Mouse (Mus musculus) liver, embryonic 15.5 days (tissue): ENCODE measurements at regions not wholly inside any gene's neighbourhood (a gene's known extent, or its start where the extent isn't known, plus 50 kb on each side); places are given as distances from the start of the nearest gene placed in this dataset.

ENCODE experiments used
- ATAC-seq: fragments of 200-750 bp; cut with Nextera tagmentation; 2 replicates; pipeline ENCODE4 v1.8.0; 2017; ENCODE audit warnings: moderate number of reproducible peaks, mild to moderate bottlenecking, moderate library complexity; ENCODE audit not compliant: insufficient read depth
- H3K27ac ChIP-seq: fragments of 300-500 bp; sonication (generic); replicated peaks from 2 replicates; pipeline ENCODE4 v1.5.1; 2015; ENCODE audit warnings: mild to moderate bottlenecking, inconsistent platforms
- H3K27me3 ChIP-seq: fragments of 300-500 bp; sonication (generic); 2 replicates; pipeline ENCODE4 v1.6.1; 2015; ENCODE audit warnings: mild to moderate bottlenecking, inconsistent platforms
- H3K36me3 ChIP-seq: fragments of 300-500 bp; sonication (generic); replicated peaks from 2 replicates; pipeline ENCODE4 v1.6.1; 2015; ENCODE audit warnings: moderate library complexity, mild to moderate bottlenecking, inconsistent platforms
- H3K4me1 ChIP-seq: fragments of 300-500 bp; sonication (generic); replicated peaks from 2 replicates; pipeline ENCODE4 v1.6.1; 2015; ENCODE audit warnings: inconsistent platforms
- H3K4me2 ChIP-seq: fragments of 300-500 bp; sonication (generic); 2 replicates; pipeline ENCODE4 v1.6.1; 2015; ENCODE audit warnings: moderate library complexity, mild to moderate bottlenecking, inconsistent platforms
- H3K4me3 ChIP-seq: fragments of 300-500 bp; sonication (generic); replicated peaks from 2 replicates; pipeline ENCODE4 v1.5.1; 2015; ENCODE audit warnings: mild to moderate bottlenecking, inconsistent platforms
- H3K9ac ChIP-seq: fragments of 300-500 bp; sonication (generic); 2 replicates; pipeline ENCODE4 v1.6.1; 2015; ENCODE audit warnings: moderate library complexity, mild to moderate bottlenecking, inconsistent platforms
- H3K9me3 ChIP-seq: fragments of 300-500 bp; sonication (generic); replicated peaks from 2 replicates; pipeline ENCODE4 v1.6.1; 2016; ENCODE audit warnings: inconsistent platforms
- WGBS: fragments of 180-500 bp; shearing (Covaris S2); methylation state at CpG from one replicate; pipeline ENCODE4 v1.1.7; 2015; ENCODE audit warnings: mixed read lengths; ENCODE audit not compliant: insufficient replicate concordance; 5-methylcytosine and 5-hydroxymethylcytosine counted together

DNA sequence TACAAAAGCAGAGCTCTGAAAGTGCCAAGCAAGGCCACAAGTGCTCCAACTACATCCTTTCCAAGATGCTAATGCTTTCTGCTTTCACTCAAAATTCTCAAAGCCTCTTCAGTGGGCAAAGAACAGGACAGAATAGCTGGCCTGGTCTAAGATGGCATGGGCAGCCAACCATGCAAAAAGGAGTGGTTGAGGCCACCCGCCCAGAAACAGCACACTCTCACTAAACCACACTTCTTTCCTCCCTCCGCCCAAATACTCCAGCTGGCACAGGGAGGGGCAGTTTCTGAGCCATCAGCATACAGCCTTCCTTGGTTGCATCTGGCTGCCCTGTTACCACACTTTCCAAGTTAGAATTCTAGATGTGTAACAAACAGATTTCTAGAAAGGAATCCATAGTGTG lies 55.4 kb upstream of the Picalm start:
- peak; percentile 69 for ATAC-seq
- H3K9me3 ChIP-seq, result no peaks in the 10 kb centered on the region
- no peak overlapping the region for H3K9ac ChIP-seq
- H3K36me3 ChIP-seq, result no peaks in the 10 kb centered on the region
- 16% methylated on average over 2 of the region's 2 CpGs for WGBS
- H3K4me2 ChIP-seq, result peak overlapping the region; percentile 55
- no peak overlapping the region for H3K4me3 ChIP-seq
- peaks cover 84% of the 10 kb centered on the region for H3K4me1 ChIP-seq
- no peaks in the 10 kb centered on the region for H3K27me3 ChIP-seq
- peak overlapping the region; percentile 88 for H3K27ac ChIP-seq

DNA sequence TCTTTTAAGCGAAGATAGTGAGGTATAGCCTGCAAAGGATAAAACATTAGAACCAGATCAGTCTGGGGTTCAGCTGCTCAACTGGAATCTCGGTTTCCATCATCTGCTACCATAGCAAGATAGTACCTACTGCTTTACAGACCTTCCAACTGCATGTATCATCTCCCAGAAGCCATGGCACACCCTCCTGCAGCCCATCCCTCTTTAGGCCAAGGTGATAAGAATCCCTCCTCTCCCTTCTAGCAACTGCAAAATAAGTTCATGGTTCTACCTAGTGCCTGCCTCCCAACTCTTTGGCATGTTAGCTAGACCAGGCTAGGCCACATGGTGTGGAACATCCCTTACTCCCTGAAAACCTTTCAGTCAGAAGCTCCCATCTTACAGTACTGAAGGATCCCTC lies 52.4 kb upstream of the Picalm start:
- H3K4me1 ChIP-seq, result peaks cover 95% of the 10 kb centered on the region
- no peaks in the 10 kb centered on the region for H3K9me3 ChIP-seq
- no peaks in the 10 kb centered on the region for H3K36me3 ChIP-seq
- peak overlapping the region; percentile 44 for H3K4me2 ChIP-seq
- no peaks in the 10 kb centered on the region for H3K27me3 ChIP-seq
- peak overlapping the region; percentile 88 for H3K27ac ChIP-seq
- ATAC-seq, result peak; percentile 70
- no peak overlapping the region for H3K4me3 ChIP-seq
- H3K9ac ChIP-seq, result peak overlapping the region; percentile 25; the same call in 1 of the 2 replicates
- 35% methylated on average over 2 of the region's 2 CpGs for WGBS

DNA sequence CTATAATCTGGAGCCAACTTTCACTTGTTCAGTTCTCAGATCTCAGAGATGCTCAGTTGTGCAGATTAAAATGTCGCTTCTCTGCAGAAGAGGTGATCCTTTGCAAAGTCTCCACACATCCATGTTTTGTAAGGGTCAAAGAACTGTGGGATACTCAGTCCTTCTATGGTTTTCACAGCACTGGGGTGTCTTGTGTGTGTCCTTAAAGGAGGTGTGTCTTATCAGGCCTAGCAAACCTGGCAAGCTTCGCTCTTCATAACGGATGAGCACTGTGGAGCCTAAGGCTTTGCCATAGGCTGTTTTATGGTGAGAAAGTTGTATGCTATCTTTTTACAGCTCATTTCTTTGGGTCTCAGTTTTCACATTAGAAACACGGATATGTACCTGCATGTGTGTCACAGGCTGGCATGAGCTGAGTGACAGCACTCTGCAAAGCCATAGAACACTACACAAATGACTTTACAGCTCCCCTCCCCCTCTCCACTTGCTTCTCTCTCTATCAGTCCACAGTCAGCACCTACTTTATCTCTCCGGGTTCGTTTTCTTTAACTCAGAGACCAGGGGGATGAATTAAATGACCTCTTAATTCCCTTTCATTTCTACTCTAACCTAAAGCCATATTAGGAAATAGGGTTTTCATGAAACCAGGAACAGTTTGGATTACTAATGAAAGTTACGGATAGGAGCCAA lies 49.8 kb upstream of the Picalm start:
- Histone ChIP-seq H3K27me3 (no peaks in the 10 kb centered on the region), H3K9me3 (no peaks in the 10 kb centered on the region), H3K4me3 (peak overlapping the region; percentile 24), H3K4me2 (peak overlapping the region; percentile 64), H3K4me1 (peaks cover 96% of the 10 kb centered on the region), H3K27ac (peak overlapping the region; percentile 95), H3K9ac (peak overlapping the region; percentile 46), H3K36me3 (no peaks in the 10 kb centered on the region)
- ATAC-seq, result peak; percentile 88
- 21% methylated on average over 7 of the region's 7 CpGs for WGBS
